Mouse (Mus musculus): Measurements from ENCODE around the gene Rrp8. TPM values are rescaled to one million over a fixed set of nuclear protein-coding genes. Genes with fewer than 3 reads are reported as not detected.
A peak's percentile ranks its signal among the peaks of the same experiment; 100 is the strongest.

The Rrp8 gene
- total RNA-seq (2021): 10 to 100 TPM; 10.1 to 15.2 TPM
- long read RNA-seq, experiment 1, transcript Rrp8-201 (7 exons, 3,053 nt): major isoform, 13 of 17 reads
- long read RNA-seq, experiment 1, partial matches to known transcripts: 0 of 17 reads
- long read RNA-seq, experiment 1, other reads (novel, unspliced or antisense): 3 of 17 reads
- long read RNA-seq, experiment 2, transcript Rrp8-201 (7 exons, 3,053 nt): major isoform, 18 of 21 reads
- long read RNA-seq, experiment 2, partial matches to known transcripts: 0 of 21 reads
- long read RNA-seq, experiment 2, other reads (novel, unspliced or antisense): 2 of 21 reads

GRCm38 (mm10) chr7:105736911-105737521, at the start of gene Rrp8:
TSS of gene Rrp8 (minus strand) at chr7:105737385.
- intact Hi-C loops (cut with DNase I): loop anchor here (2.0 to 10.0 kb wide), 3 partner anchors 74 to 182 kb away; partner anchors contain the start of genes Arfip2, Gm45799, Mrpl17 and Smpd1
- DNase-seq (ENCODE audit: low spot score in 2 of 2): no peak

GRCm38 (mm10) chr7:105786506-105787284, 49.5 kb upstream of the Rrp8 start:
- intact Hi-C loops (cut with DNase I): no loop called here
- DNase-seq (ENCODE audit: low spot score in 2 of 2): no peak

DNA sequence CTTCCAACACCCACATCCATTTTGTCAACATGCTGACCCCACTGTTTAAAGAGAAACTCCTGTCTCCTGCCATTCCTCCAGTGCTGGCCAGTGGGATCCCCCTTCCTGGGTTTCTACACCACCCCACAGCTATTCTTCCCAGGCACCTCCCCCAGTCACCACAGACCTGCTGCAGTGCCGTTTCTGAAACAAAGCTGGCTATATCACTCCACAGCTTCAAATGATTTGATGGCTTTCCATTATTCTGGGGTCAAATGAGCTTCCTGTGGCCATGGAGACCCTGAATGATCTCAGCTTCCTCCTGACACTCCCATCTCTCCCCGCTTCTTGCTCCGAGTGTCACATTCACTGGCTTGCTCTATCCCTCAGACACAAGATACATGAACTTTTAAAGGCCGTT, 47.4 kb upstream of the Rrp8 start:
- intact Hi-C loops (cut with DNase I): no loop called here
- DNase-seq (ENCODE audit: low spot score in 2 of 2): no peak

- intact Hi-C loops (cut with DNase I): no loop called here
- DNase-seq (ENCODE audit: low spot score in 2 of 2): no peak
Measured at GRCm38 (mm10) chr7:105783861-105784260, 46.7 kb upstream of the Rrp8 start.

DNA sequence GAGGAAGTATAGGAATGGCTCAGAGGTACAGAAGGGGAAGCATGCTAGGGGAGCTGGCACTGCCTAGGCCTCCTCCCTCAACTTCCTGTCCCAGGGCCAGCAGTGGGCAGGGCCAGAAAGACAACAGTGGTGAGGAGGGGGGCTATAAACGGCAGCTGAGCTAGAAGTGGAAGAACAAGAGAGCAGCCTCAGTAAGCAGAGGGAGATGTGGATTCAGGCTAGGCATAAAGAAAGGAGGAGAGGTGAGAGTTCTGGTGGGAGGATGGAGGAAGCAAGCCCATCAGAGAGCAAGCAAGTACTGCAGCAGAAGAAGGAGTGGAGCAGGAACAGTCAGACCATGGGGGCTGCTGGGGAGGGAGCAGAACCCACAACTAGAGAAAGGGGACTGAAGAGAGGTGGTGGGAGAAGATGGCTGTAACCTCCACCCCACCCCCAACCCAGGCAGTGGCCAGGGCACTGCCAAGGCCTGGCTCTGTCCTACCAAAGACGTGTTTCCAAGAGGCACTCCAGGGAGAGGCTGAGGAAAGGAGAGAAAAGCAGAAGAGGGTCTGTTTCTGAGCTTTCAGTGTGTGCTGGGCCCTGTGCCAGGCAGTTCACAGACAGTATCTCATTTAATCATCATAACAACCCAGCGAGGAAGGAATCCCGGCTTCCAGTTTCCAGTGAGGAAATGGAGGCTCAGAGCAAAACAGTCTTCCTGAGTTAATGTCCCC, 41.5 kb upstream of the Rrp8 start:
- intact Hi-C loops (cut with DNase I): no loop called here
- DNase-seq (ENCODE audit: low spot score in 2 of 2): peak in 1 of 2 experiments; percentile 30

GRCm38 (mm10) chr7:105777797-105778552, 40.8 kb upstream of the Rrp8 start:
- intact Hi-C loops (cut with DNase I): no loop called here
- DNase-seq (ENCODE audit: low spot score in 2 of 2): no peak

DNA sequence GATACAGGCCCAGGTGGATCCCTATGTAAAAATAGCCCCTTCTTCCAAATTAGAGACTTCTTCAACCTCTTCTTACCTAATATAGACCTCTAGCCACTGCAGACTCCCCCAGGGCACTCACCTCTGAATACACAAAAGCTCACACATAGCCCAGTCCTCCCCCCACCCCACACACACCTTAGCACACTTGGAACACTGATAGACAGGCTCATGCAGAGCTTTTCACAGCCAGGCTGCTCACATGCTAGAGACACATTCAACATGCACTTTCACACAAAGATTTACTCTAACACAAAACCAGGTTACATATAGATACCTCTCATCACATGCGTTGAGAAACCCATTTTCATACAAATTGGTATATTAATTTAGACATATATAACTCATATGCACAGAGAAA, 40.1 kb upstream of the Rrp8 start:
- no peak for DNase-seq (ENCODE audit: low spot score in 2 of 2)
- intact Hi-C loops (cut with DNase I): no loop called here

- intact Hi-C loops (cut with DNase I): no loop called here
- no peak for DNase-seq (ENCODE audit: low spot score in 2 of 2)
Measured at GRCm38 (mm10) chr7:105776026-105776425, 38.8 kb upstream of the Rrp8 start.

- intact Hi-C loops (cut with DNase I): no loop called here
- DNase-seq (ENCODE audit: low spot score in 2 of 2): no peak
Measured at GRCm38 (mm10) chr7:105774661-105775060, 37.5 kb upstream of the Rrp8 start.

DNA sequence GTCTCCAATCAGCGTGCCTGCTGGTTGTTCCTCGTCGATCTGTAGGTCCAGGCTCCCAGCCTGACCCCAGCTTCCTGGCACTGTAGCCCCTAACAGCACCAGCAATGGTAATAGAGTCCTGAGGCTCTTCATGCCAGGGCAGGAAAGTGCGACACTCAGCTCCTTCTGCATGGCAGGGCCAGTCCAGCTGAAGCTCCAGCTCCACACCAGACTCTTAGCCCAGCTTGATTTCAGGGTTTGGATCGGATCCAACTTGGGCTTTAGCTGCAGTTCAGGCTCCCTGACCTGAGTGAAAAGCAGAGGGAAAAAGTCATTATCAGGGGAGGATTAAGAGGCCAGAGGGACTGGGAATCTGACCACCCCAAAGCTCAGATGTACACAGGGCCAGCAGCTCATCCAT, 35.9 kb upstream of the Rrp8 start:
- intact Hi-C loops (cut with DNase I): no loop called here
- no peak for DNase-seq (ENCODE audit: low spot score in 2 of 2)

DNA sequence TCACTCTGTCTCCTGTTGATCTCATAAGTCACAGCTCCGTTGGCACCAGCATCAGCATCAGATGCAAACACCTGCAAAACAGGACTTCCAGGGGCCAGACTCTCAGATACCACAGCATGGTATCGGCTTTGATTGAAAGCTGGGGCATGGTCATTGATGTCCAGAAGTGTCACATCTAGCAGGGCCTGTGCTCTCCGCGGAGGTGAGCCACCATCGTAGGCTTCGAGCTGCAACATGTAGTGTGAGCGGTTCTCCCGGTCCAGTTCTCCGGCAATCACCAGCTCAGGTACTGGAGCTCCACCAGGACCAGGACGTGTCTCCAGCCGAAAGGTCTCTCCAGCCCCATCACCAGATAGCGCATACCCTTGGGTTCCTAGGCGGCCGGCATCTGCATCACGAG, 35.1 kb upstream of the Rrp8 start:
- no peak for DNase-seq (ENCODE audit: low spot score in 2 of 2)
- intact Hi-C loops (cut with DNase I): no loop called here

DNA sequence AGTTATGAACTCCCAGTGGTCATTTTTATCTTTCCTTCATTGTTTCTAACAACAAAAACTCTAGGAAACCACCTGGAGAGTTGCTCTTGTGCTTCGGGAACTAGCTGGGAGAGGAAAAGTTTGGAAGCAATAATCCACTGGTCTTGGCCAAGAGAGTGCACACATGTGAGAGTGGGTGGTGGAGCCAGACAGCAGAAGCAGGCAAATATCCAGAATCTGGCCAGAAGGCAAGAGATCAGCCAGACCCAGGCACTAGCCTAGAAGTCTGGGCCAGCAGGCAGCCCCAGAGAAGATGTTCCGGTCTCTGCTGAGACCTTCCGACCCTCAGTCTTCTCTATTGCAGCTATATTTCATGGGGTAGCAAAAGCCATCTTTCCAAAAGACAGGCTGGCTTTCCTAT, 32.8 kb upstream of the Rrp8 start:
- intact Hi-C loops (cut with DNase I): loop anchor here (5.0 kb wide), 1 partner anchor 37 kb away; no protein-coding TSS in a partner anchor
- DNase-seq (ENCODE audit: low spot score in 2 of 2): no peak

GRCm38 (mm10) chr7:105767729-105768165, 30.6 kb upstream of the Rrp8 start:
- DNase-seq (ENCODE audit: low spot score in 2 of 2): no peak
- intact Hi-C loops (cut with DNase I): loop anchor here (5.0 kb wide), 1 partner anchor 40 kb away; no protein-coding TSS in a partner anchor

DNA sequence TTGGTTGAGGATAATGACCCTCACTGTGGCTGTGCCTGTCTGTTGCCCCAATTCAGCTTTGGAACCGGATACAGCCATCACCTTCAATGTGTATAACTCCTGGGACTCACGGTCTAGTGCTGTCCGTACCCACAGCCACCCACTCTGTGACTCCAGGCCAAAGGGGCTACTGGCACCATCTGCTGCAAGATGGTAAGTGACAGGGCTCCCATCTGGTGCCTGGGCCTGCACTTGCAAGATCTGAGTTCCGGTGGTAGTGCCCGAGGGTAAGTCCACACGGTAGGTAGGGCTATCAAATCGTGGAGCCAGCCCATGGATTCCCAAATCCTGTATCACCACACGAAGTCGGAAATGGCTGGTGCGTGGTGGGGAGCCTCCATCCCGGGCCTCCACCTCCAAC, 27.1 kb upstream of the Rrp8 start:
- DNase-seq (ENCODE audit: low spot score in 2 of 2): no peak
- intact Hi-C loops (cut with DNase I): no loop called here

DNA sequence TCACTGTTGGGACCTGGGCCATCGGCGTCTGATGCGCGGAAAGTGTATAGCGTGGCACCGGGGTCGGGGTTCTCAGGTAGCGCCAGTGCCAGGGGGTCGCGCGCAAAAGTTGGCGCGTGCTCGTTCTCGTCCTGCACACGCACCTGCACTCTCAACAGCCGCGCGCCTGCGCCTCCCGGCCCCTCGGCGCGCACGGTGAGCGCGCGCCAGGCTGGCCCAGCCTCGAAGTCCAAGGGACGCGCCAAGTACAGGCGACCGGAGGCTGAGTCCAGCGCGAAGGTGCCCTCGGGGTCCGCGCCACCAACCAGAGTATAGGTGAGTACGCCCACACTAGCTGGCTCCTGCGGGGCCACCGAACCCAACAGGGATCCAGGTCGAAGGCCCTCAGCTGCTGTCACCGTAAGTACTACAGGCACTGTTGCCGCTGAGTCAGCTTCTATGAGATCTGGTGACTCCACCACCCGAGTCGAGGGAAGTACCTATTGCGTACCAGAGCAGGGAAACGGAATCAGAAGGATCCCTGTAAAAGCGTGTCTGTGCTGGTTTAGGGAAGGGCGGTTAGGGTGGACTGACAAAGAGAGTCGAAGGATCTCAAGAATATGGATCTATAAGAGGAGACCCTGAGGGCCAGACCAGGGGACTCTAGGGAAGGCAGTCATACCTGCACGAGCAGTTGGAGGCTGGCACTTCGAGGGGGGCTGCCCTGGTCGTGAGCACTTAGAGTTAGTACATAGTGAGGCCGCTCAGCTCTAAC, 25.5 kb upstream of the Rrp8 start:
- intact Hi-C loops (cut with DNase I): no loop called here
- no peak for DNase-seq (ENCODE audit: low spot score in 2 of 2)

DNA sequence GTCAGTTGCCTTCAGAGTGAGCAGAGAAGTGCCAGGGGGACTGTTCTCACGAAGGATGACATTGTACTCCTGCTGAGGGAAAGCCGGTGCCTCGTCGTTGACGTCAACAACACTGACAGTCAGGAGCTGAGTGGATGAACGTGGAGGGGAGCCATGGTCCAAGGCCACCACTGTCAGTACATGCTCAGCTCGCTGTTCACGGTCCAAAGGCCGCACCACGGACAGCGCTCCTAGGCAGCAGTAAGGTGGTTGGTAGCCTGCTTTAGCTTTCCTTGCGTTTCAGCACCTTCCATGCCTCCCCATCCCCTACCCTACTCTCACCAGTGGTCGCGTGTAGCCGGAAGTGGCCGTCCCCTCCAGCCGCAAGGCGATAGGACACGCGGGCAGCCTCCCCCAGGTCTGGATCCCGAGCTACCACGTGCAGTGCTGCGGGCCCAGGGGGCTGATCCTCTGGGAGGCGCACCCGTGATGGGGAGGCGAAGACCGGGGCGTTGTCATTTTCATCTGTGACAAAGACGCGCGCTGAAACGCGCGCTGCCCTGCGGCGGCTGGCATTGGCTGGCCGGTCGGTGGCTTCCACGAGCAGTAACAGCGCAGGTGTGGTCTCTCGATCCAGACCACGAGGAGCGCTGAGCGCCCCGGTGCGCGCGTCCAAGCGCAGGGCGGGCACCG, 24.8 kb upstream of the Rrp8 start:
- no peak for DNase-seq (ENCODE audit: low spot score in 2 of 2)
- intact Hi-C loops (cut with DNase I): no loop called here

- intact Hi-C loops (cut with DNase I): loop anchor here (5.0 kb wide), 1 partner anchor 116 kb away; no protein-coding TSS in a partner anchor
- no peak for DNase-seq (ENCODE audit: low spot score in 2 of 2)
Measured at GRCm38 (mm10) chr7:105753281-105753680, 16.1 kb upstream of the Rrp8 start.

- intact Hi-C loops (cut with DNase I): loop anchor here (5.0 kb wide), 1 partner anchor 115 kb away; no protein-coding TSS in a partner anchor
- no peak for DNase-seq (ENCODE audit: low spot score in 2 of 2)
Measured at GRCm38 (mm10) chr7:105752716-105753115, 15.5 kb upstream of the Rrp8 start.
